Mouse (Mus musculus) lung, adult 2 months (tissue): ENCODE data around the gene Bcl3.

ENCODE experiments used
- CTCF ChIP-seq: fragments of 200-500 bp; IDR thresholded peaks from 2 replicates; pipeline ENCODE4 v1.5.1; 2011; ENCODE audit warnings: mild to moderate bottlenecking, low read length, control low read depth; ENCODE audit not compliant: insufficient read depth
- POLR2A ChIP-seq: fragments of 200-500 bp; IDR thresholded peaks from 2 replicates; pipeline ENCODE4 v1.6.1; 2011; ENCODE audit warnings: low read depth, mild to moderate bottlenecking, control low read depth, low read length, borderline replicate concordance; ENCODE audit errors: extremely low read depth

DNA sequence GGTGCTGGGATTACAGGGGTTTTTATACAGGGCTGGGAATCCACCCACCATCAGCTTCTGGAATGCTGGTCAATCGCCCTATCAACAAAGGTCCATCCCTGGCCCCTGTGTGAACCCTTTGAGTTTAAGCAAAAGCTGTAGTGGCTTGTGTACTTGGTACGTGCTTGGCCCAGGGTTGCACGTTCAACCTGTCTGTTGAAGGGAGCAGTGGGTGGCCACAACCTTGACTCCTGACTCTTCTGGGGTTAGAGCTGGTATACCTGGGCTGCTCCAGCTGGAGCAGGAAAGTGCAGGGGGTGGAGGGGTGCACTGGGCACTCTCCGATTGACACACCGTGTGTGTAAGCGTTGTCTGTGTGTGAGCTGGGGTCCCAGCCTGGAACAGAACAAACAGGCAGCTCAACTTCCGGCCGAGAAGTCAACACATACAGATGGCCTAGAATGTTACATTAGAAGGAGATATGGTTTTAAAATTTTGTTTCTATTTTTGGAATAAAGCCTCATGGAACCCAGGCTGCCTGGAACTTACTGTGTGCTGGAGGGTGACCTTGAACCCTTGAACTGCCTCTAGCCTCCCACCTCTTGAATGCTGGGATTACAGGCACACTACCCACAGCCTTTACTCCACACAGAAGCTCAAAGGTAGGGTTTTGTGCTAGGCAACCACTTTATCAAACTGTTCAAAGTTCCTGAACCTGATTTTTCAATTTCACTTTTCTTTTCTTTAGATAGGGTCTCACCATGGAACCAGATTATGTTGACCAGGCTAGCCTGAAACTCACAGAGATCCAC lies 42.9 kb upstream of the Bcl3 start:
- no peak for TF ChIP-seq CTCF
- no peak for TF ChIP-seq POLR2A
